Mouse (Mus musculus) testis, adult 2 months (tissue): ENCODE measurements around the gene Hdhd3.

Experiments
- CTCF ChIP-seq: fragments of 200-500 bp; IDR thresholded peaks from 2 replicates; pipeline ENCODE4 v1.5.1; 2012; ENCODE audit warnings: low read depth, mild to moderate bottlenecking, inconsistent platforms, low read length, moderate library complexity; ENCODE audit not compliant: control insufficient read depth, insufficient read depth, insufficient replicate concordance
- POLR2A ChIP-seq: fragments of 200-500 bp; IDR thresholded peaks from 2 replicates; pipeline ENCODE4 v1.6.1; 2012; ENCODE audit warnings: low read depth, mild to moderate bottlenecking, inconsistent platforms, low read length, moderate library complexity; ENCODE audit not compliant: control insufficient read depth

DNA sequence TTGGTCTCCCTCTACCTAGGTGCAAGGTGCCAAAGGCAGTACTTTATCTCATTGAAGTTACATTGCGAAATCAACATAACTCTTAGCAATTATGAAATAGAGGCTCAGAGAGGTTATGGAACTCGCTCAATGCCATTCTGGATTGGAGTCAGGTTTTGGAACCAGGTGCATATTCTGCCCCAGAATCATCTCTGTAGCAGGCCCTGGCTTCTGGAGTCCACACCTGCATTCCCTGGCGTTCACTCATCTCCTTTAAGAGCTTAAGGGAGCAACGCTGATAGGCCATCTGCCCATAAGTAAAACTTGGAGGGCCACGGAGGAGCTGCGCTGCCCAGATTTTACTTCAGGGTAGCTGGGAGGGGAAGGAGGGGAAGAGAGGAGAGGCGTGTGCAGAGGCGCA lies 13.8 kb upstream of the Hdhd3 start:
- no peak for TF ChIP-seq CTCF
- no peak for TF ChIP-seq POLR2A
